Mouse (Mus musculus) heart, postnatal 0 days (tissue): Measurements from ENCODE around the gene Arhgef28. TPM values are rescaled to one million over a fixed set of nuclear protein-coding genes. Genes with fewer than 3 reads are reported as not detected.

ENCODE experiments used
- ATAC-seq: fragments of 200-750 bp; cut with Nextera tagmentation; 2 replicates; pipeline ENCODE4 v1.8.0; 2017; ENCODE audit warnings: low read depth, moderate number of reproducible peaks, moderate library complexity; ENCODE audit not compliant: insufficient read depth
- DNase-seq: peaks from one replicate; pipeline ENCODE4 v3.0.0-alpha.2; 2016; ENCODE audit warnings: low spot score
- H3K27ac ChIP-seq: fragments of 300-500 bp; sonication (generic); 2 replicates; pipeline ENCODE4 v1.5.1; 2014; ENCODE audit warnings: low read depth, mild to moderate bottlenecking
- H3K27me3 ChIP-seq: fragments of 300-500 bp; sonication (generic); 2 replicates; pipeline ENCODE4 v1.6.1; 2014; ENCODE audit warnings: low read length, mixed read lengths; ENCODE audit not compliant: control insufficient read depth, insufficient read depth
- H3K36me3 ChIP-seq: fragments of 300-500 bp; sonication (generic); replicated peaks from 2 replicates; pipeline ENCODE4 v1.6.1; 2014; ENCODE audit warnings: low read length, mixed read lengths; ENCODE audit not compliant: control insufficient read depth, insufficient read depth
- H3K4me1 ChIP-seq: fragments of 300-500 bp; sonication (generic); 2 replicates; pipeline ENCODE4 v1.6.1; 2014; ENCODE audit warnings: antibody characterized with exemption; ENCODE audit not compliant: control insufficient read depth, insufficient read depth
- H3K4me2 ChIP-seq: fragments of 300-500 bp; sonication (generic); 2 replicates; pipeline ENCODE4 v1.6.1; 2014; ENCODE audit warnings: low read depth, mild to moderate bottlenecking, low read length, moderate library complexity
- H3K4me3 ChIP-seq: fragments of 300-500 bp; sonication (generic); 2 replicates; pipeline ENCODE4 v1.5.1; 2014; ENCODE audit warnings: low read depth, low read length
- H3K9ac ChIP-seq: fragments of 300-500 bp; sonication (generic); replicated peaks from 2 replicates; pipeline ENCODE4 v1.6.1; 2014; ENCODE audit warnings: low read depth, low read length, mixed read lengths
- H3K9me3 ChIP-seq: fragments of 300-500 bp; sonication (generic); replicated peaks from 2 replicates; pipeline ENCODE4 v1.6.1; 2016; ENCODE audit warnings: low read length; ENCODE audit not compliant: control insufficient read depth
- CTCF ChIP-seq: IDR thresholded peaks from 2 replicates; pipeline ENCODE4 v1.5.1; 2016; ENCODE audit warnings: antibody characterized with exemption, control low read depth, low read depth
- EP300 ChIP-seq: IDR thresholded peaks from 2 replicates; pipeline ENCODE4 v1.6.1; 2016; ENCODE audit warnings: antibody characterized with exemption, low read depth
- WGBS: fragments of 180-500 bp; shearing (Covaris S2); extraction: QIAGEN DNeasy Blood & Tissue Kit; methylation state at CpG from one replicate; pipeline ENCODE4 v1.1.7; 2014; 5-methylcytosine and 5-hydroxymethylcytosine counted together
- polyA plus RNA-seq: library from polyadenylated mRNA; unstranded; fragments of >200 nt; fragmentation: Nextera tagmentation; extraction: Ambion mirVana; gene quantifications from 2 replicates; pipeline ENCODE4 v1.2.1, GENCODE M21; 2015
- total RNA-seq: library from RNA; depleted of rRNA; stranded (reverse); fragments of >200 nt; gene quantifications from 2 replicates; pipeline ENCODE4 v1.2.3, GENCODE M21; 2014; ENCODE audit warnings: low replicate concordance

Arhgef28 gene
- total and polyA plus RNA-seq, 2 experiments from 2014 or later = 6.9 to 10.5 TPM

GRCm38 (mm10) chr13:97959394-97959888 lies 246.8 kb downstream of the Arhgef28 start:
- WGBS = 45% methylated on average over 7 of the region's 7 CpGs
- Histone ChIP-seq H3K4me3 (no peak overlapping the region), H3K4me2 (no peak overlapping the region), H3K9ac (no peak overlapping the region), H3K36me3 (no peaks in the 10 kb centered on the region), H3K27ac (no peak overlapping the region), H3K27me3 (no peaks in the 10 kb centered on the region), H3K9me3 (no peaks in the 10 kb centered on the region), H3K4me1 (no peaks in the 10 kb centered on the region)
- no peak for DNase-seq
- TF ChIP-seq CTCF (no peak), EP300 (no peak)
- no peak for ATAC-seq

GRCm38 (mm10) chr13:97955759-97956158 lies 250.5 kb downstream of the Arhgef28 start:
- 48% methylated on average over 9 of the region's 9 CpGs for WGBS

GRCm38 (mm10) chr13:97954956-97955496 lies 251.2 kb downstream of the Arhgef28 start:
- Histone ChIP-seq H3K27ac (no peak overlapping the region), H3K4me2 (no peak overlapping the region), H3K4me1 (no peaks in the 10 kb centered on the region), H3K27me3 (no peaks in the 10 kb centered on the region), H3K9ac (no peak overlapping the region), H3K4me3 (no peak overlapping the region), H3K36me3 (no peaks in the 10 kb centered on the region), H3K9me3 (no peaks in the 10 kb centered on the region)
- TF ChIP-seq EP300 (no peak), CTCF (no peak)
- DNase-seq (no peak), ATAC-seq (no peak)
- 34% methylated on average over 7 of the region's 7 CpGs for WGBS

More at GRCm38 (mm10) chr13:97955759-97956158, 250.5 kb downstream of the Arhgef28 start:
- Histone ChIP-seq H3K27ac (no peak overlapping the region), H3K27me3 (no peaks in the 10 kb centered on the region), H3K4me2 (no peak overlapping the region), H3K4me3 (no peak overlapping the region), H3K4me1 (no peaks in the 10 kb centered on the region), H3K9ac (no peak overlapping the region), H3K9me3 (no peaks in the 10 kb centered on the region), H3K36me3 (no peaks in the 10 kb centered on the region)
- TF ChIP-seq CTCF (no peak), EP300 (no peak)
- DNase-seq (no peak), ATAC-seq (no peak)

GRCm38 (mm10) chr13:97954051-97954450 lies 252.2 kb downstream of the Arhgef28 start:
- WGBS = 62% methylated on average over 6 of the region's 6 CpGs
- Histone ChIP-seq H3K27me3 (no peaks in the 10 kb centered on the region), H3K4me1 (no peaks in the 10 kb centered on the region), H3K27ac (no peak overlapping the region), H3K4me3 (no peak overlapping the region), H3K9ac (no peak overlapping the region), H3K36me3 (no peaks in the 10 kb centered on the region), H3K4me2 (no peak overlapping the region), H3K9me3 (no peaks in the 10 kb centered on the region)
- ATAC-seq (no peak), DNase-seq (no peak)
- TF ChIP-seq CTCF (no peak), EP300 (no peak)

GRCm38 (mm10) chr13:97953526-97953925 lies 252.7 kb downstream of the Arhgef28 start:
- Histone ChIP-seq H3K9ac (no peak overlapping the region), H3K27ac (no peak overlapping the region), H3K4me1 (no peaks in the 10 kb centered on the region), H3K4me3 (no peak overlapping the region), H3K9me3 (no peaks in the 10 kb centered on the region), H3K27me3 (no peaks in the 10 kb centered on the region), H3K4me2 (no peak overlapping the region), H3K36me3 (no peaks in the 10 kb centered on the region)
- DNase-seq = no peak
- 91% methylated on average over 19 of the region's 19 CpGs for WGBS
- TF ChIP-seq CTCF (no peak), EP300 (no peak)
- no peak for ATAC-seq

- no peaks in the 10 kb centered on the region for H3K4me1 ChIP-seq
- WGBS = 85% methylated on average over 6 of the region's 6 CpGs
Measured at GRCm38 (mm10) chr13:97948856-97949255, 257.4 kb downstream of the Arhgef28 start.

More at GRCm38 (mm10) chr13:97948856-97949255, 257.4 kb downstream of the Arhgef28 start:
- no peak for TF ChIP-seq EP300
- no peak for TF ChIP-seq CTCF
- Histone ChIP-seq H3K27ac (no peak overlapping the region), H3K9me3 (no peaks in the 10 kb centered on the region), H3K9ac (no peak overlapping the region), H3K27me3 (no peaks in the 10 kb centered on the region), H3K4me2 (no peak overlapping the region), H3K36me3 (peaks cover 3% of the 10 kb centered on the region; the same call in 1 of the 2 replicates), H3K4me3 (no peak overlapping the region)
- DNase-seq (no peak), ATAC-seq (no peak)
